Mouse (Mus musculus): ENCODE measurements around the gene Chchd10.

DNA sequence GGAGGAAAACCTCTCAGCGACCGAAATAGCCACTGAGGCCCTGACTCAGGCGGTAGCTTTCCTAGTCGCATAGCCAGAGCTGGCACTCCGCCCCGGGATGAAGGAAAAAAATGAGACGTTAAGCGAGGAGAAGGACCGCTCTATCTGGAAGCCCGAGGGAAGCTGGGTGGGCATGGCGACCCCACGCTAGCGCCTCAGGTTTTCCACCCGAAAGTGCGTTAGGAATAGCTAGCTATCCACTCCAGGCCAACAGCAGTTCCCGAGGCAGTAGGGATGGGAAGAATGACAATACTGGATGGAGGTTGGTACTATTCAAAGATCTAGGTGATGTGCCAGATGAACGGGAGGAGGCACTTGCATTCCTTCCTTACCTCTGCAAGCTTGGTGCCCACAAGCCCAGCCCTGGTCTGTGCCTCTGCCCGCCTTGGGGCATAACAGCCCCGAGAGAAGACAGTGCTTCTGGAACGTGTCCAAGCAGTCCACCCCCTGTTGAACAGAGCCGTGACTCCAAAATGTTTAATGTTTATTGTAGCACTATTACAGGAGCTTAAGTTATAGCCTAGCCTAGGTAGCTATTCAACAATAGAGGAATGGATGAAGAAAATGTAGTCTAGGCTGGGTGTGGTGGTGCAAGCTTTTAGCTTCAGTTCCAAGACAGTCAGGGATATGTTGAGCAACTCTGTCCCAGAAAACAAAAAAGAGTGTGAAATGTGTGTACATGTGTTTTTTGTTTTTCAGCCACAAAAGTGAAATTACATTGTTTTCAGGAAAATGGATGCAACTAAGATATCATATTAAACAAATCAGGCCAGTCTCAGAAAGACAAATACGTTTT is 11.0 kb upstream of the Chchd10 start:
- no peak for TF ChIP-seq EP300 (IDR thresholded peaks at IDR 0.05; ENCODE audit: low read depth)
- TF ChIP-seq CTCF (IDR thresholded peaks at IDR 0.05; ENCODE audit: low read depth) = no peak
